Mouse (Mus musculus): ENCODE results near the gene Gpr82. TPM values are rescaled to one million over a fixed set of nuclear protein-coding genes. Genes with fewer than 3 reads are reported as not detected.
A peak's percentile ranks its signal among the peaks of the same experiment; 100 is the strongest.

The Gpr82 gene
- total RNA-seq, 2 experiments from 2014 or later = not detected

GRCm38 (mm10) chrX:13688356-13688755 is 27.2 kb downstream of the Gpr82 start:
- no peak for DNase-seq (ENCODE audit: low spot score in 2 of 2)

- DNase-seq (ENCODE audit: low spot score in 2 of 2) = no peak
These were observed 30.7 kb downstream of the Gpr82 start for GRCm38 (mm10) chrX:13691865-13692264.

GRCm38 (mm10) chrX:13700681-13701080 is 39.5 kb downstream of the Gpr82 start:
- DNase-seq (ENCODE audit: low spot score in 2 of 2) = no peak

- DNase-seq (ENCODE audit: low spot score in 2 of 2) = peak in 1 of 2 experiments; percentile 18
These were observed 43.9 kb downstream of the Gpr82 start for GRCm38 (mm10) chrX:13705051-13705450.

GRCm38 (mm10) chrX:13710174-13710573 is 49.0 kb downstream of the Gpr82 start:
- peak; percentile 24 to 39 for DNase-seq (ENCODE audit: low spot score in 2 of 2)

Small RNAs within 50 kb of the gene (microRNA-seq; reads per million reads assigned to microRNA genes)
- gene Gm25246 (ENCODE audit: borderline number of aligned reads in 2 of 2) = 0 reads per million in 2 experiments

Other genes starting within 250 kb of the Gpr82 start
- under 1 TPM; 0.19 to 0.23 TPM for gene Nyx, start 195.3 kb upstream of the Gpr82 start, total RNA-seq (2021)
- 1 to 10 TPM in 1 of 2 experiments, under 1 TPM in 1; 0.73 to 1.6 TPM for gene Gpr34, start 29.3 kb upstream of the Gpr82 start, total RNA-seq (2021)
- gene Cask, start 190.0 kb downstream of the Gpr82 start, total RNA-seq (2021) = 10 to 100 TPM; 26.0 to 32.9 TPM